ENCODE assay signal across 28 mouse cellular contexts in genomic region chr12:99408651-99409050, GRCm38 (mm10).
DNase-seq lines count a peak whose midpoint lies in the region; ATAC-seq and TF ChIP-seq lines count a peak whose summit lies in the region.
"Had no signal": no experiment of that assay in that cellular context is flagged by ENCODE, and none has a peak within 500 bp of the region (broad histone marks: within the 10 kb centered on the region; RNA-seq: fewer than 3 reads in every experiment).

No protein-coding gene starts in this region.

- H3K9ac ChIP-seq in forebrain, embryonic 13.5 days: no peak overlapping the region
- no peak overlapping the region for H3K9ac ChIP-seq in forebrain, embryonic 11.5 days (ENCODE audit: low read length)
- no peak overlapping the region for H3K9ac ChIP-seq in midbrain, embryonic 14.5 days (replicated peaks; ENCODE audit: low read length)
- H3K9ac ChIP-seq in midbrain, postnatal 0 days (replicated peaks; ENCODE audit: low read length, poor library complexity, severe bottlenecking): no peak overlapping the region
- H3K9ac ChIP-seq: embryonic facial prominence, embryonic 12.5 days; liver, embryonic 13.5 days; midbrain, embryonic 15.5 days; neural tube, embryonic 12.5 days had no signal

- H3K4me1 ChIP-seq in forebrain, embryonic 13.5 days: peaks cover 34% of the 10 kb centered on the region
- H3K4me1 ChIP-seq in forebrain, embryonic 11.5 days (replicated peaks; ENCODE audit: control insufficient read depth, insufficient read depth, low read length): no peaks in the 10 kb centered on the region; the same call in 1 of the 2 replicates
- no peaks in the 10 kb centered on the region for H3K4me1 ChIP-seq in midbrain, embryonic 14.5 days (ENCODE audit: control insufficient read depth, insufficient read depth, low read length)
- no peaks in the 10 kb centered on the region for H3K4me1 ChIP-seq in midbrain, postnatal 0 days (ENCODE audit: insufficient read depth, low read length)

- no peak for ATAC-seq in forebrain, embryonic 13.5 days
- ATAC-seq in forebrain, embryonic 11.5 days (replicated peaks; ENCODE audit: low FRiP score): no peak
- no peak for ATAC-seq in midbrain, embryonic 14.5 days (ENCODE audit: low FRiP score, low TSS enrichment)
- ATAC-seq in midbrain, postnatal 0 days (ENCODE audit: low FRiP score): no peak
- ATAC-seq: forebrain, embryonic 16.5 days; hindbrain, embryonic 16.5 days; midbrain, embryonic 15.5 days had no signal

- H3K9me3 ChIP-seq in forebrain, embryonic 13.5 days (replicated peaks): peaks cover 2% of the 10 kb centered on the region; the same call in 1 of the 2 replicates
- H3K9me3 ChIP-seq in forebrain, embryonic 11.5 days (ENCODE audit: control insufficient read depth, low read length): no peaks in the 10 kb centered on the region
- H3K9me3 ChIP-seq in midbrain, embryonic 14.5 days (ENCODE audit: control insufficient read depth, low read length): no peaks in the 10 kb centered on the region
- no peaks in the 10 kb centered on the region for H3K9me3 ChIP-seq in midbrain, postnatal 0 days (ENCODE audit: low read length)
- H3K9me3 ChIP-seq: embryonic facial prominence, embryonic 12.5 days; liver, embryonic 13.5 days; midbrain, embryonic 15.5 days; neural tube, embryonic 12.5 days had no signal

- H3K4me2 ChIP-seq in forebrain, embryonic 13.5 days: no peak overlapping the region
- no peak overlapping the region for H3K4me2 ChIP-seq in forebrain, embryonic 11.5 days (ENCODE audit: low read depth, low read length, severe bottlenecking)
- H3K4me2 ChIP-seq in midbrain, embryonic 14.5 days (ENCODE audit: low read length): no peak overlapping the region
- H3K4me2 ChIP-seq in midbrain, postnatal 0 days (ENCODE audit: low read depth, low read length, poor library complexity, severe bottlenecking): no peak overlapping the region
- H3K4me2 ChIP-seq: embryonic facial prominence, embryonic 12.5 days; heart, embryonic 11.5 days; midbrain, embryonic 15.5 days; neural tube, embryonic 12.5 days had no signal

- H3K27me3 ChIP-seq in forebrain, embryonic 13.5 days: no peaks in the 10 kb centered on the region; the same call in 1 of the 2 replicates
- no peaks in the 10 kb centered on the region for H3K27me3 ChIP-seq in forebrain, embryonic 11.5 days (ENCODE audit: control insufficient read depth, insufficient read depth, low read length)
- no peaks in the 10 kb centered on the region for H3K27me3 ChIP-seq in midbrain, embryonic 14.5 days (ENCODE audit: control insufficient read depth, insufficient read depth, low read length)
- H3K27me3 ChIP-seq in midbrain, postnatal 0 days (ENCODE audit: insufficient read depth, low read length): no peaks in the 10 kb centered on the region
- H3K27me3 ChIP-seq: CH12.LX; embryonic facial prominence, embryonic 12.5 days; liver, embryonic 13.5 days; midbrain, embryonic 15.5 days; neural tube, embryonic 12.5 days had no signal

- H3K4me3 ChIP-seq in forebrain, embryonic 13.5 days: no peak overlapping the region
- no peak overlapping the region for H3K4me3 ChIP-seq in forebrain, embryonic 11.5 days (ENCODE audit: low read depth, low read length)
- no peak overlapping the region for H3K4me3 ChIP-seq in midbrain, embryonic 14.5 days (replicated peaks; ENCODE audit: low read depth, low read length)
- H3K4me3 ChIP-seq in midbrain, postnatal 0 days (ENCODE audit: low read depth, low read length): no peak overlapping the region
- H3K4me3 ChIP-seq: embryonic facial prominence, embryonic 12.5 days; gastrocnemius, adult 2 months; layer of hippocampus, adult 2 months; left cerebral cortex, adult 2 months; liver, embryonic 13.5 days; midbrain, embryonic 15.5 days; neural tube, embryonic 12.5 days had no signal

- DNase-seq in adrenal gland, postnatal 14 days: peak; percentile 48
- no peak for DNase-seq in adrenal gland, adult 8-10 months
- DNase-seq in forebrain, embryonic 11.5 days (ENCODE audit: low spot score): no peak
- peak; percentile 18 for DNase-seq in midbrain, embryonic 14.5 days
- DNase-seq in midbrain, postnatal 0 days (ENCODE audit: low spot score): no peak
- DNase-seq in spleen, postnatal 10 days (ENCODE audit: low spot score in 2 of 2): no peak
- DNase-seq: cerebellum, adult 2 months; embryo, embryonic 11 days; gastrocnemius, adult 2 months; gastrocnemius, postnatal 36 days; heart, adult 18-20 months; heart, postnatal 36 days; kidney, adult 2 months; kidney, postnatal 36 days; liver, embryonic 13.5 days; lung, adult 2 months; lung, postnatal 10 days; thymus, postnatal 14 days had no signal

- peak overlapping the region; percentile 15; the same call in 1 of the 2 replicates for H3K27ac ChIP-seq in forebrain, embryonic 13.5 days
- no peak overlapping the region for H3K27ac ChIP-seq in forebrain, embryonic 11.5 days (ENCODE audit: low read depth, low read length)
- no peak overlapping the region for H3K27ac ChIP-seq in midbrain, embryonic 14.5 days (replicated peaks; ENCODE audit: low read depth, low read length)
- H3K27ac ChIP-seq in midbrain, postnatal 0 days (ENCODE audit: low read depth, low read length): no peak overlapping the region
- H3K27ac ChIP-seq: embryonic facial prominence, embryonic 12.5 days; layer of hippocampus, adult 2 months; left cerebral cortex, adult 2 months; liver, embryonic 13.5 days; midbrain, embryonic 15.5 days; neural tube, embryonic 12.5 days had no signal

- 79% methylated on average over 3 of the region's 3 CpGs for WGBS in forebrain, embryonic 13.5 days
- 77% methylated on average over 3 of the region's 3 CpGs for WGBS in forebrain, embryonic 11.5 days
- 64% methylated on average over 3 of the region's 3 CpGs for WGBS in midbrain, embryonic 14.5 days
- 58% methylated on average over 3 of the region's 3 CpGs for WGBS in midbrain, postnatal 0 days

- no peak for TF ChIP-seq CTCF in midbrain, postnatal 0 days (IDR thresholded peaks at IDR 0.05)

- H3K36me3 ChIP-seq in forebrain, embryonic 13.5 days (ENCODE audit: poor library complexity, severe bottlenecking): 0 out of 2 replicates have a peak, but pooled peaks cover under 1% of the 10 kb centered on the region
- no peaks in the 10 kb centered on the region for H3K36me3 ChIP-seq in forebrain, embryonic 11.5 days (ENCODE audit: control insufficient read depth, insufficient read depth, low read length)
- H3K36me3 ChIP-seq in midbrain, embryonic 14.5 days (ENCODE audit: control insufficient read depth, insufficient read depth, low read length): no peaks in the 10 kb centered on the region
- no peaks in the 10 kb centered on the region for H3K36me3 ChIP-seq in midbrain, postnatal 0 days (ENCODE audit: insufficient read depth, low read length)
- H3K36me3 ChIP-seq: embryonic facial prominence, embryonic 12.5 days; liver, embryonic 13.5 days; midbrain, embryonic 15.5 days; neural tube, embryonic 12.5 days had no signal

Comparison
In these comparisons a context has a peak if more than half of its experiments do, and no peak if none do; other contexts are left out.
1. DNase-seq: peak in adrenal gland, postnatal 14 days (single experiment) and midbrain, embryonic 14.5 days (single experiment); none in adrenal gland, adult 8-10 months (single experiment), forebrain, embryonic 11.5 days (single experiment), midbrain, postnatal 0 days (single experiment) and spleen, postnatal 10 days (0 of 2).